Mouse (Mus musculus) midbrain, embryonic 11.5 days (tissue): Measurements from ENCODE around the gene Arnt. TPM values are rescaled to one million over a fixed set of nuclear protein-coding genes. Genes with fewer than 3 reads are reported as not detected.

Experiments
- ATAC-seq: fragments of 200-750 bp; cut with Nextera tagmentation; 2 replicates; pipeline ENCODE4 v1.8.0; 2017; ENCODE audit warnings: moderate TSS enrichment, moderate library complexity; ENCODE audit not compliant: low FRiP score
- DNase-seq: peaks from one replicate; pipeline ENCODE4 v3.0.0; 2015; ENCODE audit warnings: low spot score; ENCODE audit errors: missing footprints
- H3K27ac ChIP-seq: fragments of 300-500 bp; sonication (generic); 2 replicates; pipeline ENCODE4 v1.5.1; 2014; ENCODE audit warnings: low read depth, low read length
- H3K27me3 ChIP-seq: fragments of 300-500 bp; sonication (generic); 2 replicates; pipeline ENCODE4 v1.6.1; 2014; ENCODE audit warnings: mild to moderate bottlenecking, low read length, moderate library complexity, mixed read lengths; ENCODE audit not compliant: control insufficient read depth, insufficient read depth
- H3K36me3 ChIP-seq: fragments of 300-500 bp; sonication (generic); 2 replicates; pipeline ENCODE4 v1.6.1; 2014; ENCODE audit warnings: mild to moderate bottlenecking, low read length, moderate library complexity, mixed read lengths; ENCODE audit not compliant: control insufficient read depth, insufficient read depth
- H3K4me1 ChIP-seq: fragments of 300-500 bp; sonication (generic); 2 replicates; pipeline ENCODE4 v1.6.1; 2014; ENCODE audit warnings: low read length; ENCODE audit not compliant: control insufficient read depth, insufficient read depth
- H3K4me2 ChIP-seq: fragments of 300-500 bp; sonication (generic); 2 replicates; pipeline ENCODE4 v1.6.1; 2014; ENCODE audit warnings: mild to moderate bottlenecking, moderate library complexity
- H3K4me3 ChIP-seq: fragments of 300-500 bp; sonication (generic); 2 replicates; pipeline ENCODE4 v1.5.1; 2014; ENCODE audit warnings: low read depth, low read length
- H3K9ac ChIP-seq: fragments of 300-500 bp; sonication (generic); 2 replicates; pipeline ENCODE4 v1.6.1; 2014; ENCODE audit warnings: low read length
- H3K9me3 ChIP-seq: fragments of 300-500 bp; sonication (generic); 2 replicates; pipeline ENCODE4 v1.6.1; 2016; ENCODE audit warnings: low read length; ENCODE audit not compliant: control insufficient read depth
- WGBS: fragments of 180-500 bp; shearing (Covaris S2); extraction: QIAGEN DNeasy Blood & Tissue Kit; methylation state at CpG from one replicate; pipeline ENCODE4 v1.1.7; 2014; 5-methylcytosine and 5-hydroxymethylcytosine counted together
- polyA plus RNA-seq: library from polyadenylated mRNA; unstranded; fragments of >200 nt; fragmentation: Nextera tagmentation; extraction: Ambion mirVana; gene quantifications from 2 replicates; pipeline ENCODE4 v1.2.1, GENCODE M21; 2014

Arnt gene
- polyA plus RNA-seq, 1 experiment from 2014 or later, result 27.0 TPM

GRCm38 (mm10) chr3:95490238-95490637, 56.0 kb downstream of the Arnt start:
- H3K9me3 ChIP-seq, result no peaks in the 10 kb centered on the region

GRCm38 (mm10) chr3:95494342-95494741, 60.2 kb downstream of the Arnt start:
- Histone ChIP-seq H3K4me3 (no peak overlapping the region), H3K9ac (no peak overlapping the region), H3K36me3 (peaks cover 3% of the 10 kb centered on the region; the same call in 1 of the 2 replicates), H3K27me3 (no peaks in the 10 kb centered on the region), H3K4me1 (no peaks in the 10 kb centered on the region), H3K4me2 (no peak overlapping the region), H3K9me3 (no peaks in the 10 kb centered on the region), H3K27ac (no peak overlapping the region)
- no peak for ATAC-seq
- WGBS, result 65% methylated on average over 6 of the region's 6 CpGs
- DNase-seq, result peak; percentile 94

More at GRCm38 (mm10) chr3:95490238-95490637, 56.0 kb downstream of the Arnt start:
- ATAC-seq (no peak), DNase-seq (no peak)
- no peak overlapping the region for H3K4me2 ChIP-seq
- no peaks in the 10 kb centered on the region for H3K4me1 ChIP-seq
- no peak overlapping the region for H3K27ac ChIP-seq
- H3K36me3 ChIP-seq, result peaks cover 8% of the 10 kb centered on the region; the same call in 1 of the 2 replicates
- H3K4me3 ChIP-seq, result no peak overlapping the region
- WGBS, result 97% methylated on average over 2 of the region's 2 CpGs
- no peaks in the 10 kb centered on the region for H3K27me3 ChIP-seq
- no peak overlapping the region for H3K9ac ChIP-seq

GRCm38 (mm10) chr3:95498229-95498628, 64.0 kb downstream of the Arnt start:
- no peaks in the 10 kb centered on the region; the same call in 1 of the 2 replicates for H3K36me3 ChIP-seq
- no peak overlapping the region for H3K4me2 ChIP-seq
- WGBS, result 98% methylated on average over 2 of the region's 2 CpGs
- DNase-seq (no peak), ATAC-seq (no peak)
- no peak overlapping the region for H3K9ac ChIP-seq
- H3K9me3 ChIP-seq, result no peaks in the 10 kb centered on the region
- H3K4me3 ChIP-seq, result no peak overlapping the region
- peaks cover 2% of the 10 kb centered on the region; the same call in 1 of the 2 replicates for H3K4me1 ChIP-seq
- no peak overlapping the region for H3K27ac ChIP-seq
- no peaks in the 10 kb centered on the region for H3K27me3 ChIP-seq

- no peak for DNase-seq
- 87% methylated on average over 7 of the region's 7 CpGs for WGBS
Observed at GRCm38 (mm10) chr3:95499024-95499423, 64.8 kb downstream of the Arnt start, which contains the start of gene Ctsk. Ctsk (plus strand) TSS chr3:95499256.

GRCm38 (mm10) chr3:95499496-95500140, 65.4 kb downstream of the Arnt start:
- no peaks in the 10 kb centered on the region; the same call in 1 of the 2 replicates for H3K36me3 ChIP-seq
- H3K9ac ChIP-seq, result no peak overlapping the region
- DNase-seq (no peak), ATAC-seq (no peak)
- peaks cover 2% of the 10 kb centered on the region; the same call in 1 of the 2 replicates for H3K4me1 ChIP-seq
- H3K4me2 ChIP-seq, result no peak overlapping the region
- H3K4me3 ChIP-seq, result no peak overlapping the region
- H3K27me3 ChIP-seq, result no peaks in the 10 kb centered on the region
- 79% methylated on average over 10 of the region's 10 CpGs for WGBS
- H3K9me3 ChIP-seq, result no peaks in the 10 kb centered on the region
- H3K27ac ChIP-seq, result no peak overlapping the region

More at GRCm38 (mm10) chr3:95499024-95499423, 64.8 kb downstream of the Arnt start, which contains the start of gene Ctsk:
- Histone ChIP-seq H3K4me2 (no peak within 1 kb of the TSS), H3K36me3 (no peaks in the 10 kb centered on the region; the same call in 1 of the 2 replicates), H3K27ac (no peak within 1 kb of the TSS), H3K9me3 (no peaks in the 10 kb centered on the region), H3K4me1 (peaks cover 2% of the 10 kb centered on the region; the same call in 1 of the 2 replicates), H3K4me3 (no peak within 1 kb of the TSS), H3K9ac (no peak within 1 kb of the TSS), H3K27me3 (no peaks in the 10 kb centered on the region)
- no peak for ATAC-seq

- H3K4me1 ChIP-seq, result peaks cover 2% of the 10 kb centered on the region; the same call in 1 of the 2 replicates
- DNase-seq (no peak), ATAC-seq (no peak)
- no peak overlapping the region for H3K4me3 ChIP-seq
- no peak overlapping the region for H3K4me2 ChIP-seq
- WGBS, result 63% methylated on average over 2 of the region's 2 CpGs
- no peaks in the 10 kb centered on the region for H3K36me3 ChIP-seq
- no peaks in the 10 kb centered on the region for H3K9me3 ChIP-seq
- no peak overlapping the region for H3K9ac ChIP-seq
- no peak overlapping the region for H3K27ac ChIP-seq
- no peaks in the 10 kb centered on the region for H3K27me3 ChIP-seq
Observed at GRCm38 (mm10) chr3:95502312-95502711, 68.1 kb downstream of the Arnt start.

GRCm38 (mm10) chr3:95509348-95509747, 75.2 kb downstream of the Arnt start:
- no peaks in the 10 kb centered on the region for H3K36me3 ChIP-seq
- ATAC-seq (no peak), DNase-seq (peak; percentile 39)
- no peak overlapping the region for H3K4me2 ChIP-seq
- no peaks in the 10 kb centered on the region for H3K27me3 ChIP-seq
- H3K4me3 ChIP-seq, result no peak overlapping the region
- no peaks in the 10 kb centered on the region for H3K9me3 ChIP-seq
- H3K9ac ChIP-seq, result no peak overlapping the region
- no peak overlapping the region for H3K27ac ChIP-seq
- WGBS, result 83% methylated on average over 6 of the region's 6 CpGs
- H3K4me1 ChIP-seq, result no peaks in the 10 kb centered on the region

GRCm38 (mm10) chr3:95511611-95512180, 77.5 kb downstream of the Arnt start:
- Histone ChIP-seq H3K27me3 (no peaks in the 10 kb centered on the region), H3K4me1 (no peaks in the 10 kb centered on the region), H3K4me2 (no peak overlapping the region), H3K36me3 (no peaks in the 10 kb centered on the region), H3K4me3 (no peak overlapping the region), H3K9ac (no peak overlapping the region), H3K27ac (no peak overlapping the region), H3K9me3 (no peaks in the 10 kb centered on the region)
- ATAC-seq, result no peak
- peak; percentile 68 for DNase-seq
- 73% methylated on average over 9 of the region's 9 CpGs for WGBS

- no peak overlapping the region for H3K4me3 ChIP-seq
- peak; percentile 49 for DNase-seq
- no peak overlapping the region for H3K9ac ChIP-seq
- no peak overlapping the region for H3K4me2 ChIP-seq
- H3K27ac ChIP-seq, result no peak overlapping the region
- H3K27me3 ChIP-seq, result no peaks in the 10 kb centered on the region
- no peak for ATAC-seq
- H3K36me3 ChIP-seq, result no peaks in the 10 kb centered on the region
- no peaks in the 10 kb centered on the region for H3K4me1 ChIP-seq
- no peaks in the 10 kb centered on the region for H3K9me3 ChIP-seq
- 91% methylated on average over 3 of the region's 3 CpGs for WGBS
Observed at GRCm38 (mm10) chr3:95516614-95517041, 82.4 kb downstream of the Arnt start.
